Mouse (Mus musculus) liver, adult 2 months (tissue): ENCODE results near the gene Cyb5d1. TPM values are rescaled to one million over a fixed set of nuclear protein-coding genes. Genes with fewer than 3 reads are reported as not detected.
"Not testable (repeated sequence)": the region's sequence is repeated elsewhere in the genome, so short reads cannot be mapped to it uniquely, and the experiment has no call there.

ENCODE experiments used
- DNase-seq: peaks from one replicate; pipeline ENCODE4 v3.0.0-alpha.2; 2011; ENCODE audit warnings: low read depth, low spot score; ENCODE audit errors: extremely low read depth
- H3K27ac ChIP-seq: fragments of 200-500 bp; replicated peaks from 2 replicates; pipeline ENCODE4 v1.5.1; 2012; ENCODE audit warnings: low read depth, mild to moderate bottlenecking, control low read depth, inconsistent platforms, low read length; ENCODE audit not compliant: insufficient read depth
- H3K27me3 ChIP-seq: fragments of 200-500 bp; 2 replicates; pipeline ENCODE4 v1.6.1; 2012; ENCODE audit warnings: mild to moderate bottlenecking, moderate library complexity, low read length, inconsistent platforms; ENCODE audit not compliant: control insufficient read depth, insufficient read depth
- H3K36me3 ChIP-seq: fragments of 200-500 bp; 2 replicates; pipeline ENCODE4 v1.6.1; 2012; ENCODE audit warnings: low read length, inconsistent platforms; ENCODE audit not compliant: control insufficient read depth, insufficient read depth
- H3K4me1 ChIP-seq: fragments of 200-500 bp; 2 replicates; pipeline ENCODE4 v1.6.1; 2011; ENCODE audit warnings: low read length; ENCODE audit not compliant: control insufficient read depth, insufficient read depth
- H3K4me3 ChIP-seq: fragments of 200-500 bp; 2 replicates; pipeline ENCODE4 v1.5.1; 2011; ENCODE audit warnings: low read depth, mild to moderate bottlenecking, control low read depth, low read length, moderate library complexity; ENCODE audit not compliant: insufficient read depth
- H3K79me2 ChIP-seq: fragments of 200-500 bp; 2 replicates; pipeline ENCODE4 v1.6.1; 2012; ENCODE audit warnings: inconsistent platforms, mild to moderate bottlenecking, low read length, moderate library complexity; ENCODE audit not compliant: control insufficient read depth, insufficient read depth
- H3K9ac ChIP-seq: fragments of 200-500 bp; 2 replicates; pipeline ENCODE4 v1.6.1; 2012; ENCODE audit warnings: low read depth, mild to moderate bottlenecking, control low read depth, inconsistent platforms, low read length
- CTCF ChIP-seq: fragments of 200-500 bp; IDR thresholded peaks from 2 replicates; pipeline ENCODE4 v1.5.1; 2011; ENCODE audit warnings: low read depth, low read length, control low read depth
- POLR2A ChIP-seq: fragments of 200-500 bp; IDR thresholded peaks from 2 replicates; pipeline ENCODE4 v1.6.1; 2011; ENCODE audit warnings: low read length, control low read depth; ENCODE audit not compliant: insufficient read depth; ENCODE audit errors: extremely low read depth
- WGBS: fragments of 180-500 bp; shearing (Covaris S2); methylation state at CpG from one replicate; pipeline ENCODE4 v1.1.7; 2018; 5-methylcytosine and 5-hydroxymethylcytosine counted together
- polyA plus RNA-seq: library from polyadenylated mRNA; depleted of rRNA; stranded (reverse); fragments of >200 nt; gene quantifications from 2 replicates; pipeline ENCODE4 v1.2.3, GENCODE M21; 2012
- total RNA-seq: library from RNA; depleted of rRNA; stranded (reverse); fragments of >200 nt; gene quantifications from 2 replicates; pipeline ENCODE4 v1.2.3, GENCODE M21; 2014

Cyb5d1 gene
- total and polyA plus RNA-seq, 2 experiments = 21.1 to 40.7 TPM

DNA sequence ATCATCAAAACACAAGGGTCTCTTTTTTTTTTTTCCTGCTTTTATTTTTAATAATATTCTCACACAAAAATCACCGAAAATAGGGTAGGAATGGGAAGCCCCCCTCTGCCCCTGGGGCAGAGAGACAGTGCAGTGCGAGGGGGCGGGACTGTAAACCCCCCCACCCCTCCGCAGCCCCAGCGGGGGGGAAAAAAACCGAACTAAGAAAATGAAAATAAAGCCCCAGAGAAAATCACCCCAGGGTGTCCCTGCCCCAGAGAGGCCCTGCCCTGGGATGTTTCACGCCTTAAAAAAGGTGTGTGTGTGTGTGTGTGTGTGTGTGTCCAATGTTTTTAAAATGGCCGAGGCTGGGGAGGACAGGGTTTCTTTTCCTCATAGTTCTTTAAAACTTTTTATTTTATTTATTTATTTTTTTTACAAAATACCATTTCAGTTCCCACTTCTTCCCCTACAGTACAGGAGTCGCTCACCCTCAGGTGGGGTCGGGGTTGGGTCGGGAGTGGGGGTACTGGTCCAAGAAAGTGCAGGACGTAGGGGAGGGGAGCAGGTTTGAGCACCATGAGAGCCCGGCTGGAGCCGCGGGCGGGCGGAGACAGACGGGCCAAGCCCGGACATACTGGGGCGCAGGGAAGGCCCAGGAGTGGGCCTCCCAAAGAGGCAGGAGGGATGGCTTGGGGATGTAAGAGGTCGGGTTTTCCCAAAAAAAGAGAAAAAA, 3.2 kb upstream of the Cyb5d1 start:
- Histone ChIP-seq H3K79me2 (no peaks in the 10 kb centered on the region; the same call in 1 of the 2 replicates), H3K4me3 (0 out of 2 replicates have a peak overlapping the region, but pooled peaks have one; percentile 64), H3K9ac (no peak overlapping the region), H3K27ac (no peak overlapping the region), H3K27me3 (no peaks in the 10 kb centered on the region), H3K4me1 (peaks cover 6% of the 10 kb centered on the region), H3K36me3 (peaks cover 8% of the 10 kb centered on the region; the same call in 1 of the 2 replicates)
- no peak for DNase-seq
- 76% methylated on average over 21 of the region's 21 CpGs for WGBS
- TF ChIP-seq CTCF = no peak
- no peak for TF ChIP-seq POLR2A

GRCm38 (mm10) chr11:69398059-69398458, 2.6 kb upstream of the Cyb5d1 start, which contains the start of gene Tmem88:
TSS of gene Tmem88 (minus strand) at chr11:69398234.
- Histone ChIP-seq H3K4me1 (peaks cover 6% of the 10 kb centered on the region), H3K27ac (peak within 1 kb of the TSS; percentile 37), H3K79me2 (no peaks in the 10 kb centered on the region; the same call in 1 of the 2 replicates), H3K4me3 (peak within 1 kb of the TSS; percentile 64), H3K36me3 (peaks cover 6% of the 10 kb centered on the region; the same call in 1 of the 2 replicates), H3K9ac (peak within 1 kb of the TSS; percentile 67), H3K27me3 (no peaks in the 10 kb centered on the region)
- DNase-seq = no peak
- WGBS = 56% methylated on average over 16 of the region's 16 CpGs
- TF ChIP-seq POLR2A (0 out of 2 replicates have a peak, but pooled peaks have one; percentile 18), CTCF (no peak)

GRCm38 (mm10) chr11:69397581-69398057, 2.2 kb upstream of the Cyb5d1 start:
- peak overlapping the region; percentile 37 for H3K27ac ChIP-seq
- no peak for DNase-seq

DNA sequence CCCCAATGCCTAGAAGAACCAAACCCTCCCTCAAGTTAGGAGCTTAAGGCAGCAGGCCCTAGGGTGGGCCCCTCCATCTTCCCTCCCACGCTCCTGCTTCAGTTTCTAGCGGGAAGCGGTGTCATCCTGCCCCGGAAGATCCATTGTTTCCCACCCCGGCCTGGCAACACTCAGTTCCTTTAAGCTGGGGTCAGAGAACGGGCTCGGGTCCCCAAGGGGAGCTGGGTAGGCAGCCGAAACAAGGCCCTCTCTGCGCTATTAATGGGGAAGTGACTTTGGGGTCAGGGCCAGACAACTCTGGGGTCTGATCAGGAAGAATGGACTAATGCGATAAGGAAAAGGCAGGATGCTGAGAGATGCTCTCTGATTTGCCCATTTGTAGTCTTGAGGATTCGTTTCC, 1.3 kb upstream of the Cyb5d1 start:
- 58% methylated on average over 11 of the region's 11 CpGs for WGBS
- H3K36me3 ChIP-seq = peaks cover 6% of the 10 kb centered on the region; the same call in 1 of the 2 replicates
- DNase-seq = no peak
- peak overlapping the region; percentile 32 for H3K27ac ChIP-seq
- H3K4me1 ChIP-seq = peaks cover 6% of the 10 kb centered on the region
- no peaks in the 10 kb centered on the region; the same call in 1 of the 2 replicates for H3K79me2 ChIP-seq
- TF ChIP-seq POLR2A (no peak), CTCF (no peak)
- no peaks in the 10 kb centered on the region for H3K27me3 ChIP-seq
- H3K9ac ChIP-seq = peak overlapping the region; percentile 54
- peak overlapping the region; percentile 10 for H3K4me3 ChIP-seq

More at GRCm38 (mm10) chr11:69397581-69398057, 2.2 kb upstream of the Cyb5d1 start:
- WGBS = 71% methylated on average over 24 of the region's 24 CpGs
- no peaks in the 10 kb centered on the region; the same call in 1 of the 2 replicates for H3K79me2 ChIP-seq
- TF ChIP-seq POLR2A = no peak
- TF ChIP-seq CTCF = no peak
- no peaks in the 10 kb centered on the region for H3K27me3 ChIP-seq
- H3K4me1 ChIP-seq = peaks cover 6% of the 10 kb centered on the region
- peak overlapping the region; percentile 67 for H3K9ac ChIP-seq
- peak overlapping the region; percentile 64 for H3K4me3 ChIP-seq
- peaks cover 6% of the 10 kb centered on the region; the same call in 1 of the 2 replicates for H3K36me3 ChIP-seq

DNA sequence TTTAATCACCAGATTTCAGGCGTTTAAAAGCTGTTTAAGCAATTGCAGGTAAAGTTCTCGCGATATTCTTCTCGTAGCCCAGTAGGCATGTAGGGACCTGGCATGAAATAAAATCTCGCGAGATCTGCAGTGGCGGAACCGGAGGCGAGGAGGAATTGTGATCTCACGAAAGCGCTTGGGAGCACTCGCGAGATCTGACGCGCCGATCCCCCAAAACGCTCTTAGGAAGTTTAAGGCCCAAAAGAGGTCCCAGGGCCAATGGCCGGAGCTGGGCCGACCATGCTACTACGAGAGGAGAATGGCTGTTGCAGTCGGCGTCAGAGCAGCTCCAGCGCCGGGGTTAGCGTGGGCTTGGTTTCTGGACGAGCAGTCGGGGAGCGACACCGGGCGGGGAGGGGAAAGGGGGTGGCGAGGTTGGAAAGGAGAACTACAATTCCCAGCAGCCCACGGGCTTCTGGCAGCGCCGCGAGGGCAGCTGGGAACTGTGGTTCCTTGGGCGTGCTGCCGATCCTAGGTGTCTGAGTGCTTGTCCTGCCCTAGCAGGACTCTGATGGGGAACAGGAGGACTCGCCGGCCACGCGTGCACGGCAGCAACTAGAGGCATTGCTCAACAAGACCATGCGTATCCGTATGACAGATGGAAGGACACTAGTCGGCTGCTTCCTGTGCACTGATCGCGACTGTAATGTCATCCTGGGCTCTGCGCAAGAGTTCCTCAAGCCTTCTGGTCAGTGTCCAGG, 373 bp upstream of the Cyb5d1 start:
- Histone ChIP-seq H3K27ac (peak overlapping the region; percentile 95), H3K4me3 (peak overlapping the region; percentile 79), H3K4me1 (peaks cover 6% of the 10 kb centered on the region), H3K9ac (peak overlapping the region; percentile 92), H3K79me2 (no peaks in the 10 kb centered on the region; the same call in 1 of the 2 replicates), H3K27me3 (no peaks in the 10 kb centered on the region), H3K36me3 (peaks cover 4% of the 10 kb centered on the region; the same call in 1 of the 2 replicates)
- DNase-seq = peak; percentile 97
- TF ChIP-seq POLR2A (peak; percentile 44; the same call in 1 of the 2 replicates), CTCF (no peak)
- WGBS = under 1% methylated on average over 48 of the region's 48 CpGs

DNA sequence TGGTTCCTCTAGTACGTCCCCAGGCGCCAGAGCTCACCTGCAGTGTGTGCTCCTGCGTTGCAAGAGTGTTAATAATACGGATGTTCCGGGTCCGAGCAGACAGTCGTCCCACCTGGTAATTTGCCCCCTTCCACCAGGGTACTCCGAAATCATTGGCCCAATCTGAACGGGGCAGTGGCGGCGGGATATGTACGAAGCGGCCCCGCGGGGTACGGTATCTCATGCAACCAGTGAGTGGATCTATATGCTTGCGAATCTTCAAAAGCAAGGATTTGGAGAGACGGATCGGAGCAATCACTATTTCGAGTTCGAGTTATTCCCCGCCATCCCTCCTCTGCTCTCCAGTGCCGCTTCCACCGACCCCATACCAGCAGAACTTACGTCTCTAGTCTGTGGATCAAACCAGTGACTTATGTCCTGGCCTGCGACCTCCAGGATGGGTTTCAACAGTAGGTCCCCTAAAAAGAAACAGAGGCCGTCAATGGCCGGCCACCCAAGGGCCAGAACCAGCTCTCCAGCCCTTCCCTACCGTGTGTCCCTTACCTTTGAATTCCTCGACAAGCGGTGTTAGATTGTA, 752 bp downstream of the Cyb5d1 start:
- H3K4me3 ChIP-seq = peak overlapping the region; percentile 58
- H3K79me2 ChIP-seq, H3K27me3 ChIP-seq, H3K36me3 ChIP-seq, H3K4me1 ChIP-seq, DNase-seq: not testable (repeated sequence)
- under 1% methylated on average over 31 of the region's 31 CpGs for WGBS
- peak overlapping the region; percentile 76 for H3K9ac ChIP-seq
- peak overlapping the region; percentile 49 for H3K27ac ChIP-seq
